Mouse (Mus musculus): ENCODE results near the gene Bmp15. TPM values are rescaled to one million over a fixed set of nuclear protein-coding genes. Genes with fewer than 3 reads are reported as not detected.

Bmp15 gene
- total and polyA plus RNA-seq, 2 experiments from 2014 or later = 0.21 to 0.22 TPM

DNA sequence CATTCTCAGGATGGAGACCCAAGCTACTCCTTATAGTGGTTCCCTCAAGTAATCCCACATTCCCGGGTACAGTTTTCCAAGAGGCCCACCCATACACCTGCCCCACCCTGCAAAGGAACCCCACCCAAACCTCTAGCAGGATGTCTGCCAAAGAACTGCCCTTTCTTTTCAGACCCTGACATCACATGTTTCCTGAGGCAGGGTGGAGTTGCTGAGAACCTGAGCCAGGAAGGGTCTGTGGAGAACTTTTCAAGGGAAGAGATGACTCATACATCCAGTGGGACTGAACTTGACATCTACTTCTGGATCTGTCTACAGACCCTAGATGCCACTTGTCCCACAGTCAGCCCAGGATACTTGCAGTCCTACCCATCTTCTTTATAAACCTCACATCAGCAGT, 2.8 kb downstream of the Bmp15 start:
- H3K4me2 ChIP-seq (ENCODE audit: low read depth, low read length, poor library complexity, severe bottlenecking) = no peak overlapping the region
- H3K9ac ChIP-seq (replicated peaks; ENCODE audit: low read length, poor library complexity, severe bottlenecking) = no peak overlapping the region
- H3K27me3 ChIP-seq (ENCODE audit: insufficient read depth, low read length) = no peaks in the 10 kb centered on the region
- H3K4me1 ChIP-seq (ENCODE audit: insufficient read depth, low read length) = no peaks in the 10 kb centered on the region
- TF ChIP-seq CTCF (IDR thresholded peaks at IDR 0.05) = no peak
- no peaks in the 10 kb centered on the region for H3K36me3 ChIP-seq (ENCODE audit: insufficient read depth, low read length)
- DNase-seq (ENCODE audit: low spot score) (no peak), ATAC-seq (ENCODE audit: low FRiP score) (no peak)
- H3K9me3 ChIP-seq (ENCODE audit: low read length) = no peaks in the 10 kb centered on the region
- H3K27ac ChIP-seq (ENCODE audit: low read depth, low read length) = no peak overlapping the region
- WGBS = 80% methylated on average over 1 of the region's 1 CpGs
- H3K4me3 ChIP-seq (ENCODE audit: low read depth, low read length) = no peak overlapping the region

Other genes with a start within 250 kb of the Bmp15 start
- 2.4 and 2.8 TPM in 2 replicates for gene AU022751, start 237.3 kb downstream of the Bmp15 start, total RNA-seq (2014; rRNA removed)
- not detected in 2 replicates for gene AU022751, start 237.3 kb downstream of the Bmp15 start, polyA plus RNA-seq (2015; fragmentation: Nextera tagmentation; extraction: Ambion mirVana)
- gene Nudt10, start 147.7 kb downstream of the Bmp15 start, total RNA-seq (2014; rRNA removed) = 53.3 and 57.9 TPM in 2 replicates
- gene Nudt10, start 147.7 kb downstream of the Bmp15 start, polyA plus RNA-seq (2015; fragmentation: Nextera tagmentation; extraction: Ambion mirVana) = 43.2 and 45.2 TPM in 2 replicates
- gene Shroom4, start 79.1 kb upstream of the Bmp15 start, total RNA-seq (2014; rRNA removed) = 7.0 and 8.4 TPM in 2 replicates
- 0.42 and 0.68 TPM in 2 replicates for gene Shroom4, start 79.1 kb upstream of the Bmp15 start, polyA plus RNA-seq (2015; fragmentation: Nextera tagmentation; extraction: Ambion mirVana)